Mouse (Mus musculus) bone marrow, adult 2 months (tissue): ENCODE results near the gene Atxn1l. TPM values are rescaled to one million over a fixed set of nuclear protein-coding genes. Genes with fewer than 3 reads are reported as not detected.

Experiments used
- H3K27ac ChIP-seq: fragments of 200-500 bp; 2 replicates; pipeline ENCODE4 v1.5.1; 2012; ENCODE audit warnings: low read depth, mild to moderate bottlenecking, control low read depth, inconsistent platforms, low read length; ENCODE audit not compliant: control insufficient read depth, poor library complexity, insufficient read depth
- H3K4me1 ChIP-seq: fragments of 200-500 bp; 2 replicates; pipeline ENCODE4 v1.6.1; 2011; ENCODE audit warnings: low read length; ENCODE audit not compliant: control insufficient read depth, insufficient read depth
- H3K4me3 ChIP-seq: fragments of 200-500 bp; replicated peaks from 2 replicates; pipeline ENCODE3; 2011; ENCODE audit warnings: mild to moderate bottlenecking, low read depth, low read length, control low read depth; ENCODE audit not compliant: control insufficient read depth
- CTCF ChIP-seq: fragments of 200-500 bp; IDR thresholded peaks from 2 replicates; pipeline ENCODE4 v1.5.1; 2011; ENCODE audit warnings: low read length, control low read depth; ENCODE audit not compliant: control insufficient read depth, insufficient read depth
- POLR2A ChIP-seq: fragments of 200-500 bp; IDR thresholded peaks from 2 replicates; pipeline ENCODE4 v1.6.1; 2011; ENCODE audit warnings: low read depth, mild to moderate bottlenecking, control low read depth, low read length, borderline replicate concordance; ENCODE audit not compliant: control insufficient read depth
- WGBS: fragments of 180-500 bp; shearing (Covaris S2); methylation state at CpG from one replicate; pipeline ENCODE4 v1.1.7; 2018; 5-methylcytosine and 5-hydroxymethylcytosine counted together
- polyA plus RNA-seq: library from polyadenylated mRNA; stranded (reverse); fragments of >200 nt; gene quantifications from 2 replicates; pipeline ENCODE4 v1.2.4, GENCODE M21; 2011; ENCODE audit warnings: low replicate concordance; ENCODE audit not compliant: missing spikeins, insufficient read depth, insufficient read length

The Atxn1l gene
- polyA plus RNA-seq, 1 experiment, result 5.8 TPM

DNA sequence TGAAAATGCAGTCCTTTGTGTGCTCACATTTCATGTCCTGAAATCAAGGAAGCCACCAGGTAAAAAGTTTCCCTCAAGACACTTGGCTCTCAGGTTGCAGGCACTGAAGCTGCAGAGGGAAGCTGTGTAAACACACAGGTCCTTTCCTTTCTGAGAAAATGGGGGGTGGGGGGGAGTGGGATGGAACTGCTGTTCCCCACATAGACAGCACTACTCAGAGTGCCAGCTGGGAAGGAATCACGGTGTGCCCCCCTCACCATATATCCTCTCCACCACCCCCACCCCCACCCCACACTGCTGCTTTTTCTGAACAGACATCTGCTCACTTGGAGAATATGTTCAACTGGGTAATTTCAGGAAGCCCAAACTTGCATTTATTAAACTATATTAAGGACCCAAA lies 25.0 kb downstream of the Atxn1l start:
- 67% methylated on average over 1 of the region's 1 CpGs for WGBS
- H3K27ac ChIP-seq, result no peak overlapping the region
- TF ChIP-seq CTCF (no peak), POLR2A (no peak)
- H3K4me3 ChIP-seq, result no peak overlapping the region
- H3K4me1 ChIP-seq, result no peaks in the 10 kb centered on the region; the same call in 1 of the 2 replicates

DNA sequence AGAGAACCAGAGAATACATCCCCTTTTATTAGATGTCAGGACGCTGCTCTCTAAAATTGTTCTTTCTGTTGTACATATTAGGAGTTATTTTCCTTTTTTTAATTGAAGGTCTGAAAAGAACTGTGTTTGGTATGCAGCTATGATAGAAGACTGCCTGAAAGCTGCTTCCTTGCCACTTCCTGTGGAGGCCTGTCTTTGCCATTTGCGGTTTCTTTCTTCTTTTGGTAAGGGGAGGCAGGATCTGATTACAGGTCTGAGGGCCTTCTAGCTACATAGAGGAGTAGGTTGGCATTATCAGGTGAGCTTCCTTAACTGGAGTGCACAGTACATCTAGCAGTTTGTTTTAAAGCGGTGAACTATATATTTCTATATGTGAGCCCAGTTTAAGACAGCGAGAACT lies 29.6 kb downstream of the Atxn1l start:
- no peak overlapping the region for H3K27ac ChIP-seq
- H3K4me1 ChIP-seq, result no peaks in the 10 kb centered on the region; the same call in 1 of the 2 replicates
- no peak overlapping the region for H3K4me3 ChIP-seq
- TF ChIP-seq POLR2A, result no peak
- no peak for TF ChIP-seq CTCF
- 73% methylated on average over 4 of the region's 4 CpGs for WGBS

DNA sequence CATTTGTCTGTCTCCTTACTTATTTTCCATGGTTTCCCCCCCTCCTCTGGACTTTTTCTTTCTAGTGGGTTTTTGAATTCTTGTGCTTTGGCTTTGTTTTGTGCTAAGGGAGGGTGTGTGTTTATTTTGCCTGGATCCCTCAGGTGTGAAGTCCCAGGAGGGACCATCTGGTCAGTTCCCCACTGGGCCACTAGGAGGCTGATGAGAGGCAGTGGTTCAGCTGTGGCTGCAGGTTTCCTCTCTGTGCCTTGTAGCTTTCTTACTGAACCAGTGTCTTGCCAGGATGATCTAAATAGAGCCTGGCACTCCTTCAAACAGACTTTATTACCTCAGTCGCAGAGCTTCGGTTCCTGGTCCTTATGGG lies 30.7 kb downstream of the Atxn1l start:
- Histone ChIP-seq H3K4me1 (no peaks in the 10 kb centered on the region; the same call in 1 of the 2 replicates), H3K27ac (no peak overlapping the region), H3K4me3 (peak overlapping the region; percentile 31)
- TF ChIP-seq CTCF (peak; percentile 94), POLR2A (no peak)
- WGBS, result 4% methylated on average over 2 of the region's 2 CpGs

DNA sequence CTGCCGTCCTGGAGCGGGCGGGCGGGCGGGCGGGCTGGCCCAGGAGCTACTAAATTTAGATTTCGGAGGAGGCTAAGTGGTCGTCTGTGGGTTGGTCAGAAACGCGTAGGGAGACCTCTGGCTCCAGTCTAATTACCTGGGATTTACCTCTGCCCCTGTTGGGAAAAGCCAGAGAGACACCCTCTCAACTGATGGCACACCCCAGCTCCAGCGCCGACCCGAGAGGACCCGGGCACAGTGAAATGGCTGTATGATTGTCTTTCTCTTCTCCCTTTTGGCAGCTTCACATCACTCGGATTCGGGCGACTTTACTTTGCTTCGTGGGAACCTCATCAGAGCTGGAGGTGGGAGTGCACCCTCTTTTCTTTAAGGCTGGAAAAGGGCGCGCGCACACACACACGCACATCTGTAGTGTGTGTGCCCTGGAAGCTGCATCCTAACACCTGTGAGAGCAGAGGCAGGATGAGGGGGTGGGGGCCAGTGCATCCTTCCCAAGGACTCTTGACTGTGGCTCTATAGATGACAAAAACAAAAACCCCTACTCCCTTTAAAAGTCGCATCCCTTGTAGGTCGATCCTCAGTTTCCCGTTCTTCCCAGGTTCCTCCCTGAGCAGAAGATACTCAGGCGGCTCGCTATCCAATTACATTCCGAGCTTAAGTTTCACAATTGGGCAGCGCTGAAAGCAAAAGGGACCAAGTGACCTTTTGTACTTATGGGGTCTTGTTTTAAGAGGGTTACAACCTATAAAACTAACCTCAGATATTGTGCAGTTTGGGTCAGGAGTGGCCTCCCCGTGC lies 31.3 kb downstream of the Atxn1l start:
- Histone ChIP-seq H3K4me3 (peak overlapping the region; percentile 56), H3K4me1 (no peaks in the 10 kb centered on the region; the same call in 1 of the 2 replicates), H3K27ac (peak overlapping the region; percentile 12; the same call in 1 of the 2 replicates)
- TF ChIP-seq CTCF (no peak), POLR2A (no peak)
- WGBS, result 9% methylated on average over 27 of the region's 30 CpGs

DNA sequence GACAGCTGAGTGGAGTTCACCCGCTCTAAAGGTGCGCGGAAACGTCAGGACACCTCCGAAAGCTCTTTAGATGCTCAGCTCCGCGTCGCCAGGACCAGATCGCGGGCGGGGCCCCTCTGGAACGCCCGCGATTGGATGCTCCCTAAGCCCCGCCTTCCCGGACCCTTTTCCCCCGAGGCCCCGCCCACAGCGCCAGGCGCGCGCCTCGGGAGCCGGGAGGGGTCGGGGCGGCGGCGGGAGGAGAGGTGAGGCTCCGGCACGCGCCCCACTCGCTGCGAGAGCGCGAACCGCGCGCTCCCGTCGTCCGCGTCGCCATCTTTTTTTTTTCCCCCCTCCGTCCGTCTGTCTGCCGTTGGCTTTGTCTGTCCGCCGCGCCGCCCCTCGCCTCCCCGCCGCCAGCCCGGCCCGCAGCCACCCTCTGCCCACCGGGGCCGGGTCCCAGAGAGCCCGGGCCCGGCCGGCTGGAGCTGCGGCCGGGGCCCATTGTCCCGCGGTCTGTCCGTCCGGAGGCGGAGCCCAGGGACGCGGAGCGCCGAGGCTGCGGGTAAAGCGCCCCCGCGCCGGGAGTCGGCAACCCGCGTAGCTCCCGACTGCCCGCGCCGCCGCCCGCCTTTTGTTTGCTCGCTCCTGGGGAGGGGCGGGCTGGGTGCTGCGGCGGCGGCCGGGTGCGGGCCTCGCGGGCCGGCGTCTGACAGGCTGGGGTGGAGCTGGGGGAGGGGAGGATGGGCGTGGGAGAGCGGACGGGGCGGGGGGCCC lies 32.0 kb downstream of the Atxn1l start, which contains the start of gene Zfp821:
Gene Zfp821, plus strand, starts transcription at position 227 of the 756 bp plus-strand sequence.
- H3K27ac ChIP-seq, result peak within 1 kb of the TSS; percentile 95
- under 1% methylated on average over 93 of the region's 100 CpGs for WGBS
- no peaks in the 10 kb centered on the region; the same call in 1 of the 2 replicates for H3K4me1 ChIP-seq
- TF ChIP-seq POLR2A, result peak; percentile 42; the same call in 1 of the 2 replicates
- no peak for TF ChIP-seq CTCF
- peak within 1 kb of the TSS; percentile 78 for H3K4me3 ChIP-seq

DNA sequence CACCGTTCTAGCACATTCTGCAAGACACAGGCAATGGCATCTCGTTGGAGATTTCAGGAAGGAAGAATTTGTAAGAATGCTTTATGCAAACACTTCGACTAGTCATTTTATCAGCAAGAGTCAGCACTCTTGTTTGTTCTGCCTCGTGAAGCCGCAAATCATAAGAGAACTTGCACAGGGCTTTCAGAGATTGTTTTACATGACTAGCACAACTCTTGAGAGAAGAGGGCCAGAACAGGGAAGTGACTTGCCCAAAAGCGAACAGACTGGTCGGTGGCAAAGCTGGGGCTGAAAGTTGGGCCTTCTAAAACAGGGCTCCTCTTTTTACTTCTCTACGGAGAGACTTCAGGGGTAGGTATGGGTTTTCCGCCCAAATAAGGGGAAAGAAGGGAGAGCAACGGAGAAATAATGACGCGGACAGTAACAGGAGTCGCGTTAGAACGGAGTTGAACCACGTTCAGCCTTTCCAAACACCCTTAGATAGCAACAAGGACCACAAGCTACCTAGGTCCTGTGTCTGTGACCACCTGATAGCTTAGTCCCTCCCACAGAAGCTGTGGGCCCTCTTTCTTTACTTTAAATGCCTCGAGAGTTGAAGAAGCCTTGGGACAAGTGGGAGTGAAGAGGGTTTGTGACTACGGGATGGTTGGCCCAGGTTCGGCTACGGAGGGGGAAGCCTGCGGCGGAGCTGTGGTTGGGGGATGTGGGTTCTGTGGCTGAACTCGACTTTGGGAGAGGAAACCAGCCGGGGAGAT lies 32.8 kb downstream of the Atxn1l start:
- TF ChIP-seq CTCF (no peak), POLR2A (no peak)

DNA sequence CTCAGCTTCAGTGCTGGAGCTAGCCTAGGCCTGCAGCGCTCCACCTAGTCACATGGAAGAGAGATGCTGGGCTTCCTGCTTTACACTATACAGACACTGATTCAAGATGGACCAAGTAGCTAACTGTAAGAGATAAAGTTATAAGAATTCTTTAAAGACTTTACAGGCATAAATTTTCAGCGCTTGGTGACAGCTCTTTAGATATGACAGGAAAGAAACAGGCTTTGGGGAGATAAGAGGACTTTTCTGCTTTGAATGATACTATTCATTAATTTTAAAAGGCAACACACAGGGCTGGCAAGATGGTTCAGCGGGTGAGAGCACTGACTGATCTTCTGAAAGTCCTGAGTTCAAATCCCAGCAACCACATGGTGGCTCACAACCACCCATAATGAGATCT lies 39.1 kb downstream of the Atxn1l start:
- TF ChIP-seq CTCF (no peak), POLR2A (no peak)
- no peak overlapping the region for H3K4me3 ChIP-seq
- no peak overlapping the region for H3K27ac ChIP-seq
- 74% methylated on average over 3 of the region's 3 CpGs for WGBS
- H3K4me1 ChIP-seq, result peaks cover 1% of the 10 kb centered on the region; the same call in 1 of the 2 replicates

More for the DNA sequence above, 32.8 kb downstream of the Atxn1l start:
- peak overlapping the region; percentile 95 for H3K27ac ChIP-seq
- 2% methylated on average over 24 of the region's 24 CpGs for WGBS
- H3K4me3 ChIP-seq, result peak overlapping the region; percentile 78
- no peaks in the 10 kb centered on the region; the same call in 1 of the 2 replicates for H3K4me1 ChIP-seq

DNA sequence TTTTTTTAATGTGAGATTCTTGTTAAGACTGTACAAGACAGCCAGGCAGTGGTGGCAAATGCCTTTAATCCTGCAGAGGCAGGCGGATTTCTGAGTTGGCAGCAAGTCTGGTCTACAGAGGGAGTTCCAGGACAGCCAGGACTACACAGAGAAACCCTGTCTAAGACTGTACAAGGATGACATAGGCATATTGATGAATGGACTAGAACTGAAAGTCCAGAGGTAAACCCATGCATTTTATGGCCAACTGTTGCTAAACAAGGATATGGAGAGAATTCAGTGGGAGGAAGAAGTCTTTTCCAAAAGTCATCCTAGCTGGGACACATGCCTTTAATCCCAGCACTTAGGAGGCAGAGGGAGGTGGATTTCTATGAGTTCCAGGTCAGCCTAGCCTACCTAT lies 39.8 kb downstream of the Atxn1l start:
- TF ChIP-seq CTCF, result no peak
- TF ChIP-seq POLR2A, result no peak
- peaks cover 1% of the 10 kb centered on the region; the same call in 1 of the 2 replicates for H3K4me1 ChIP-seq
- 70% methylated on average over 1 of the region's 1 CpGs for WGBS
- H3K4me3 ChIP-seq, result no peak overlapping the region
- no peak overlapping the region for H3K27ac ChIP-seq

DNA sequence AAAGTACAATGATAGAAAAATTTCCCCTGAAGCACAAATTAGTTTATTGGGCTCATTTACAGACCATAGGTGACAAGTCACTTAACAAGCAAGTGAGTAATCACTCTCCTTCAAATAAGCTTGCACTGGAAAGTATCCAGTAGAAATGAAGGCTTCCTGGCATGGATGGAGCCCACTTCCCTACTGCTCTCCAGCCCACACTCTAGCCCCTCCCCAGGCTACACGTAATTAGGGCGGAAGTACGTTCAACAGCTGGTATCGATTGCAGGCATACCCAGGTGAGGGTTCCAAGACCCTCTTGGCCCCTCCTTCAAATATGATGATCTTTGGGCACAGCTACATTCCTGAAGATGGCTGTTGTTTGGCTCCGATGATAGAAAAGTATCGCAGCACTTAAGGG lies 43.4 kb downstream of the Atxn1l start:
- TF ChIP-seq CTCF (no peak), POLR2A (no peak)
- H3K4me3 ChIP-seq, result no peak overlapping the region

More for the DNA sequence above, 43.4 kb downstream of the Atxn1l start:
- Histone ChIP-seq H3K27ac (no peak overlapping the region), H3K4me1 (peaks cover 6% of the 10 kb centered on the region)
- whole genome bisulfite sequencing, result 61% methylated on average over 6 of the region's 6 CpGs
